In the genomic region with DNA sequence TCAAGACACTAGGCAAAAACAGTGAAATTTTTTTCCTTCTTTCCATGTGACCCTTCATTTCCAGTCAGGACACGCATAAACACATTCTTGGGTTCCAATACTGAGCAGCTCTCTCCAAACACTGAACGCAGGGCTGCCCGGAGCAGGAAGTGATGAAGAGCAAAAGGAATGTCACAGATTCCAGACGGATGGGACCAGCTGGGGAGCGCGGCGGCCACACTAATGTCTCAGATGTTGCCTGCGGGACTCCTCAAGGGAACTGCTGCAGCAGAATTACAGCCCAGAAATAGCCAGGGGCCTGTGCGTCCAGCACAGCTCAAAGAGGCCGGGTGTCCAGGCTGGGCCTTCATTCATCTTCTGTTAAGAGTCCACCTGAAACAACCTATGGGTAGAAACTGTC, we compare ENCODE assay signal across 9 mouse cellular contexts. TPM values are rescaled to one million over a fixed set of nuclear protein-coding genes. Genes with fewer than 3 reads are reported as not detected.
A peak's percentile ranks its signal among the peaks of the same experiment; 100 is the strongest.
DNase-seq lines count a peak whose midpoint lies in the region; ATAC-seq and TF ChIP-seq lines count a peak whose summit lies in the region.
"Had no signal": no experiment of that assay in that cellular context is flagged by ENCODE, and none has a peak within 500 bp of the region (broad histone marks: within the 10 kb centered on the region; RNA-seq: fewer than 3 reads in every experiment).

No protein-coding gene starts in this region.

- H3K9ac ChIP-seq in intestine, postnatal 0 days (ENCODE audit: low read depth, low read length): no peak overlapping the region
- H3K9ac ChIP-seq: liver, embryonic 15.5 days had no signal

- no peaks in the 10 kb centered on the region for H3K27me3 ChIP-seq in intestine, postnatal 0 days (replicated peaks; ENCODE audit: control insufficient read depth, insufficient read depth, low read length)
- H3K27me3 ChIP-seq: liver, embryonic 15.5 days had no signal

- no peak for TF ChIP-seq CTCF in intestine, postnatal 0 days (IDR thresholded peaks at IDR 0.05; ENCODE audit: low read depth)

- DNase-seq in gastrocnemius, postnatal 25 days: peak; percentile 82
- peak; percentile 90 for DNase-seq in lung, postnatal 10 days
- DNase-seq in left cerebral cortex, postnatal 36 days (ENCODE audit: low spot score in 2 of 2): no peak
- DNase-seq in layer of hippocampus, postnatal 36 days: no peak
- DNase-seq in frontal cortex, postnatal 36 days (ENCODE audit: low spot score in 2 of 2): no peak

- ATAC-seq in intestine, postnatal 0 days: no peak
- no peak for ATAC-seq in cerebellum, adult (ENCODE audit: insufficient number of reproducible peaks, low FRiP score, low TSS enrichment)

- 53% methylated on average over 10 of the region's 10 CpGs for WGBS in intestine, postnatal 0 days

- H3K9me3 ChIP-seq in intestine, postnatal 0 days (ENCODE audit: control insufficient read depth): no peaks in the 10 kb centered on the region
- H3K9me3 ChIP-seq: liver, embryonic 15.5 days had no signal

- peaks cover 68% of the 10 kb centered on the region for H3K4me1 ChIP-seq in brown adipose tissue, adult 24 weeks (ENCODE audit: control insufficient read depth, insufficient read depth, insufficient read length, low read length)
- H3K4me1 ChIP-seq in intestine, postnatal 0 days (replicated peaks; ENCODE audit: control insufficient read depth, insufficient read depth, low read length): peaks cover 8% of the 10 kb centered on the region; the same call in 1 of the 2 replicates

- intact Hi-C loops in left cerebral cortex, postnatal 36 days (cut with DNase I): no loop called here

- H3K27ac ChIP-seq in brown adipose tissue, adult 24 weeks (replicated peaks; ENCODE audit: low read depth, low read length): peak overlapping the region; percentile 31; the same call in 1 of the 2 replicates
- H3K27ac ChIP-seq in intestine, postnatal 0 days (ENCODE audit: low read depth, low read length): peak overlapping the region; percentile 79

- H3K4me3 ChIP-seq in brown adipose tissue, adult 24 weeks (ENCODE audit: insufficient read depth, low read depth, low read length): no peak overlapping the region
- H3K4me3 ChIP-seq in intestine, postnatal 0 days (ENCODE audit: low read depth, low read length): no peak overlapping the region
- H3K4me3 ChIP-seq: liver, embryonic 15.5 days had no signal

- no peaks in the 10 kb centered on the region for H3K36me3 ChIP-seq in intestine, postnatal 0 days (ENCODE audit: control insufficient read depth, insufficient read depth)
- H3K36me3 ChIP-seq: liver, embryonic 15.5 days had no signal

- H3K4me2 ChIP-seq in intestine, postnatal 0 days (replicated peaks; ENCODE audit: low read depth): no peak overlapping the region
- H3K4me2 ChIP-seq: liver, embryonic 15.5 days had no signal

RNA-seq across cellular contexts. Expression of a gene that starts 9.0 kb away (rescaled TPM):
- 9.7 and 13.9 TPM in 2 replicates for polyA plus RNA-seq in brown adipose tissue, adult 24 weeks (2012; ENCODE audit: insufficient read depth, insufficient read length, missing spikeins)
- 1 to 10 TPM; 8.4 to 9.4 TPM for total RNA-seq in gastrocnemius, postnatal 25 days (2021)
- 9.8 and 9.9 TPM in 2 replicates for polyA plus RNA-seq in intestine, postnatal 0 days (2015; fragmentation: Nextera tagmentation; extraction: Ambion mirVana)
- 10 to 100 TPM; 57.0 to 62.5 TPM for total RNA-seq in left cerebral cortex, postnatal 36 days (2021)
- 10 to 100 TPM; 62.4 to 69.7 TPM for total RNA-seq in layer of hippocampus, postnatal 36 days (2021)

RNA-seq across cellular contexts. Expression of a gene that starts 37.3 kb away (rescaled TPM):
- polyA plus RNA-seq in brown adipose tissue, adult 24 weeks (2012; ENCODE audit: insufficient read depth, insufficient read length, missing spikeins): not detected in 2 replicates
- not detected for total RNA-seq in gastrocnemius, postnatal 25 days (2021)
- polyA plus RNA-seq in intestine, postnatal 0 days (2015; fragmentation: Nextera tagmentation; extraction: Ambion mirVana): not detected in 2 replicates
- 1 to 10 TPM in 1 of 2 experiments, under 1 TPM in 1; 0.84 to 1.5 TPM for total RNA-seq in left cerebral cortex, postnatal 36 days (2021)
- total RNA-seq in layer of hippocampus, postnatal 36 days (2021): 1 to 10 TPM; 1.1 to 1.3 TPM
- polyA plus RNA-seq: liver, embryonic 15.5 days had no signal

Comparison
In these comparisons a context has a peak if more than half of its experiments do, and no peak if none do; other contexts are left out.
1. DNase-seq: peak in gastrocnemius, postnatal 25 days (single experiment) and lung, postnatal 10 days (single experiment); none in left cerebral cortex, postnatal 36 days (0 of 2), layer of hippocampus, postnatal 36 days (0 of 2) and frontal cortex, postnatal 36 days (0 of 2).
2. RNA of a gene that starts 9.0 kb away (total RNA-seq): 62.4 to 69.7 TPM in layer of hippocampus, postnatal 36 days and 57.0 to 62.5 TPM in left cerebral cortex, postnatal 36 days; 8.4 to 9.4 TPM in gastrocnemius, postnatal 25 days; every median in the first group is over 4 times any median in the second.